Mouse (Mus musculus): ENCODE data around the gene Car5b. TPM values are rescaled to one million over a fixed set of nuclear protein-coding genes. Genes with fewer than 3 reads are reported as not detected.
A peak's percentile ranks its signal among the peaks of the same experiment; 100 is the strongest.

Car5b gene
- polyA plus RNA-seq (2015; fragmentation: Nextera tagmentation; extraction: Ambion mirVana), result 0.81 and 0.92 TPM in 2 replicates

GRCm38 (mm10) chrX:164027607-164028289 is at the start of gene Car5b:
Gene Car5b, minus strand, starts transcription at chrX:164027997.
- no peak within 1 kb of the TSS for H3K9ac ChIP-seq
- WGBS, result 12% methylated on average over 22 of the region's 22 CpGs
- ATAC-seq (ENCODE audit: insufficient number of reproducible peaks, low FRiP score, low TSS enrichment, low read depth), result peak; percentile 93

GRCm38 (mm10) chrX:164076040-164076775 is 48.4 kb upstream of the Car5b start, which contains the start of gene Siah1b:
Gene Siah1b, minus strand, starts transcription at chrX:164076493.
- Histone ChIP-seq H3K4me1 (0 out of 2 replicates have a peak, but pooled peaks cover 3% of the 10 kb centered on the region), H3K4me3 (replicated peaks) (peak within 1 kb of the TSS; percentile 61), H3K9ac (peak within 1 kb of the TSS; percentile 42; the same call in 1 of the 2 replicates), H3K9me3 (replicated peaks) (no peaks in the 10 kb centered on the region), H3K4me2 (replicated peaks) (peak within 1 kb of the TSS; percentile 71), H3K27ac (replicated peaks) (peak within 1 kb of the TSS; percentile 83), H3K27me3 (no peaks in the 10 kb centered on the region), H3K36me3 (no peaks in the 10 kb centered on the region)
- peak; percentile 99 for ATAC-seq (ENCODE audit: insufficient number of reproducible peaks, low FRiP score, low TSS enrichment, low read depth)
- WGBS, result 21% methylated on average over 49 of the region's 54 CpGs

More at GRCm38 (mm10) chrX:164027607-164028289, at the start of gene Car5b:
- no peaks in the 10 kb centered on the region for H3K36me3 ChIP-seq
- H3K4me3 ChIP-seq (replicated peaks), result peak within 1 kb of the TSS; percentile 43
- no peaks in the 10 kb centered on the region for H3K9me3 ChIP-seq (replicated peaks)
- no peaks in the 10 kb centered on the region for H3K4me1 ChIP-seq
- no peak within 1 kb of the TSS for H3K27ac ChIP-seq (replicated peaks)
- peak within 1 kb of the TSS; percentile 55 for H3K4me2 ChIP-seq (replicated peaks)
- no peaks in the 10 kb centered on the region for H3K27me3 ChIP-seq

GRCm38 (mm10) chrX:164068968-164069367 is 41.2 kb upstream of the Car5b start:
- no peak overlapping the region for H3K4me2 ChIP-seq (replicated peaks)
- H3K9me3 ChIP-seq (replicated peaks), result no peaks in the 10 kb centered on the region
- no peak overlapping the region for H3K9ac ChIP-seq
- H3K27me3 ChIP-seq, result no peaks in the 10 kb centered on the region; the same call in 1 of the 2 replicates
- no peaks in the 10 kb centered on the region for H3K4me1 ChIP-seq
- no peak overlapping the region for H3K4me3 ChIP-seq (replicated peaks)
- H3K27ac ChIP-seq (replicated peaks), result no peak overlapping the region
- H3K36me3 ChIP-seq, result no peaks in the 10 kb centered on the region
- WGBS, result 88% methylated on average over 4 of the region's 4 CpGs
- no peak for ATAC-seq (ENCODE audit: insufficient number of reproducible peaks, low FRiP score, low TSS enrichment, low read depth)

GRCm38 (mm10) chrX:164066185-164066584 is 38.4 kb upstream of the Car5b start:
- no peak overlapping the region for H3K4me3 ChIP-seq (replicated peaks)
- H3K36me3 ChIP-seq, result no peaks in the 10 kb centered on the region
- no peaks in the 10 kb centered on the region for H3K4me1 ChIP-seq
- no peak overlapping the region for H3K4me2 ChIP-seq (replicated peaks)
- no peak overlapping the region for H3K9ac ChIP-seq
- H3K27ac ChIP-seq (replicated peaks), result no peak overlapping the region
- ATAC-seq (ENCODE audit: insufficient number of reproducible peaks, low FRiP score, low TSS enrichment, low read depth), result no peak
- H3K27me3 ChIP-seq, result no peaks in the 10 kb centered on the region; the same call in 1 of the 2 replicates
- no peaks in the 10 kb centered on the region for H3K9me3 ChIP-seq (replicated peaks)
- WGBS, result 21% methylated on average over 2 of the region's 2 CpGs

GRCm38 (mm10) chrX:164059070-164059469 is 31.3 kb upstream of the Car5b start:
- Histone ChIP-seq H3K4me3 (replicated peaks) (no peak overlapping the region), H3K4me1 (no peaks in the 10 kb centered on the region), H3K27ac (replicated peaks) (no peak overlapping the region), H3K36me3 (no peaks in the 10 kb centered on the region), H3K4me2 (replicated peaks) (no peak overlapping the region), H3K27me3 (no peaks in the 10 kb centered on the region), H3K9me3 (replicated peaks) (no peaks in the 10 kb centered on the region), H3K9ac (no peak overlapping the region)
- 69% methylated on average over 4 of the region's 4 CpGs for WGBS
- no peak for ATAC-seq (ENCODE audit: insufficient number of reproducible peaks, low FRiP score, low TSS enrichment, low read depth)

- H3K4me3 ChIP-seq (replicated peaks), result no peak overlapping the region
- H3K4me1 ChIP-seq, result no peaks in the 10 kb centered on the region
- no peak for ATAC-seq (ENCODE audit: insufficient number of reproducible peaks, low FRiP score, low TSS enrichment, low read depth)
- WGBS, result 71% methylated on average over 3 of the region's 3 CpGs
- no peak overlapping the region for H3K27ac ChIP-seq (replicated peaks)
- no peak overlapping the region for H3K9ac ChIP-seq
- H3K4me2 ChIP-seq (replicated peaks), result no peak overlapping the region
- no peaks in the 10 kb centered on the region for H3K36me3 ChIP-seq
- no peaks in the 10 kb centered on the region for H3K27me3 ChIP-seq
- no peaks in the 10 kb centered on the region for H3K9me3 ChIP-seq (replicated peaks)
These were observed 30.7 kb upstream of the Car5b start for GRCm38 (mm10) chrX:164058523-164058922.

- Histone ChIP-seq H3K4me3 (replicated peaks) (no peak overlapping the region), H3K9me3 (replicated peaks) (no peaks in the 10 kb centered on the region), H3K27ac (replicated peaks) (no peak overlapping the region), H3K36me3 (no peaks in the 10 kb centered on the region), H3K4me2 (replicated peaks) (no peak overlapping the region), H3K9ac (no peak overlapping the region), H3K4me1 (no peaks in the 10 kb centered on the region), H3K27me3 (no peaks in the 10 kb centered on the region)
- ATAC-seq (ENCODE audit: insufficient number of reproducible peaks, low FRiP score, low TSS enrichment, low read depth), result no peak
- 85% methylated on average over 4 of the region's 4 CpGs for WGBS
These were observed 27.9 kb upstream of the Car5b start for GRCm38 (mm10) chrX:164055726-164056125.

- Histone ChIP-seq H3K9me3 (replicated peaks) (no peaks in the 10 kb centered on the region), H3K4me1 (no peaks in the 10 kb centered on the region), H3K9ac (no peak overlapping the region), H3K4me3 (replicated peaks) (no peak overlapping the region), H3K27ac (replicated peaks) (no peak overlapping the region), H3K4me2 (replicated peaks) (no peak overlapping the region), H3K36me3 (no peaks in the 10 kb centered on the region), H3K27me3 (no peaks in the 10 kb centered on the region)
- ATAC-seq (ENCODE audit: insufficient number of reproducible peaks, low FRiP score, low TSS enrichment, low read depth), result no peak
- 76% methylated on average over 2 of the region's 2 CpGs for WGBS
These were observed 18.9 kb upstream of the Car5b start for GRCm38 (mm10) chrX:164046736-164047135.

- no peak overlapping the region for H3K4me3 ChIP-seq (replicated peaks)
- no peaks in the 10 kb centered on the region for H3K27me3 ChIP-seq
- H3K36me3 ChIP-seq, result no peaks in the 10 kb centered on the region
- no peak for ATAC-seq (ENCODE audit: insufficient number of reproducible peaks, low FRiP score, low TSS enrichment, low read depth)
- H3K9me3 ChIP-seq (replicated peaks), result no peaks in the 10 kb centered on the region
- whole genome bisulfite sequencing, result 54% methylated on average over 13 of the region's 13 CpGs
- no peaks in the 10 kb centered on the region for H3K4me1 ChIP-seq
- H3K27ac ChIP-seq (replicated peaks), result no peak overlapping the region
- H3K4me2 ChIP-seq (replicated peaks), result no peak overlapping the region
- H3K9ac ChIP-seq, result no peak overlapping the region
These were observed 14.3 kb upstream of the Car5b start for GRCm38 (mm10) chrX:164042069-164042468.

GRCm38 (mm10) chrX:164038882-164039281 is 11.1 kb upstream of the Car5b start:
- no peak overlapping the region for H3K4me3 ChIP-seq (replicated peaks)
- no peaks in the 10 kb centered on the region for H3K36me3 ChIP-seq
- H3K9me3 ChIP-seq (replicated peaks), result no peaks in the 10 kb centered on the region
- no peak overlapping the region for H3K4me2 ChIP-seq (replicated peaks)
- no peaks in the 10 kb centered on the region for H3K27me3 ChIP-seq
- 36% methylated on average over 2 of the region's 2 CpGs for WGBS
- no peak overlapping the region for H3K9ac ChIP-seq
- no peak overlapping the region for H3K27ac ChIP-seq (replicated peaks)
- no peaks in the 10 kb centered on the region for H3K4me1 ChIP-seq
- peak; percentile 39; the same call in 1 of the 2 replicates for ATAC-seq (ENCODE audit: insufficient number of reproducible peaks, low FRiP score, low TSS enrichment, low read depth)

- no peak overlapping the region for H3K4me2 ChIP-seq (replicated peaks)
- H3K4me1 ChIP-seq, result no peaks in the 10 kb centered on the region
- 85% methylated on average over 7 of the region's 7 CpGs for WGBS
- no peak overlapping the region for H3K9ac ChIP-seq
- no peak overlapping the region for H3K4me3 ChIP-seq (replicated peaks)
- H3K9me3 ChIP-seq (replicated peaks), result no peaks in the 10 kb centered on the region
- no peaks in the 10 kb centered on the region for H3K27me3 ChIP-seq
- no peak overlapping the region for H3K27ac ChIP-seq (replicated peaks)
- ATAC-seq (ENCODE audit: insufficient number of reproducible peaks, low FRiP score, low TSS enrichment, low read depth), result no peak
- no peaks in the 10 kb centered on the region for H3K36me3 ChIP-seq
These were observed 8.1 kb upstream of the Car5b start for GRCm38 (mm10) chrX:164035931-164036330.

All from embryonic facial prominence, embryonic 15.5 days (tissue).